In the genomic region with DNA sequence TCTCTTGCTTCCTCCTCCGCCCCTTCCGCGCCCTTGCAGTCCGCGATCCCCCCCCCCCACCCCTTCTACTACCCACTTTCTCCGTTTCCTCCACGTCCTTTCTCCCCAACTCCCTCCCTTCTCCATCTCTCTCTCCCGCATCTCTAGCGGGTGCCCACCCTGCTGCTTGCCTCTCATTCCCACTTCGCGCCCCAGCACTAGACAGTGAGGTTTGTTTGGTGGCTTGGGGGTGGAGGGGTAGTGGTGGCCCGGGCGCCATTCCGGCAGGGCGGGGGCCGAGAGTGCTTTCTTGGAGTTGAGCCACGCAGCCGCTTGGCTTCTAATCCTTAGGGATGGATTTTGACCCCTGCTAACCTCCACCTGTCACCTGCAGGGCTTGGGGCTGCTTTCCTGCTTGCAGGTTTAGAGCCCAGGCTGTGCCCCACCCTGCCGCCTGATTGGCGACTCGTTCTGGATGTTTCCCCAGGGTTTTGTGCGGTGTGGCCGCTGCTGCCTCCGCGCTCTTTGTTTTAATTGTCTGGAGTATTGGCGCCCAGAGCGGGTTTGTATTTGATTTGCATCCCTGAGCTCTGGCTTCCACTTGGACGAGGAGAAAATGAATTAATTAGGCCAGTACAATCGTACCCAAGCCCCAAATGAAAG, we compare ENCODE assay signal across 7 mouse cellular contexts. TPM values are rescaled to one million over a fixed set of nuclear protein-coding genes. Genes with fewer than 3 reads are reported as not detected.
DNase-seq lines count a peak whose midpoint lies in the region; ATAC-seq and TF ChIP-seq lines count a peak whose summit lies in the region.

A gene (minus strand): TSS at position 217 of the 642 bp plus-strand sequence.

- peak within 1 kb of the TSS; percentile 100 for H3K4me2 ChIP-seq in embryonic facial prominence, embryonic 12.5 days (replicated peaks)

- TF ChIP-seq POLR2A in ES-Bruce4 (IDR thresholded peaks at IDR 0.05; ENCODE audit: insufficient read depth, low read length), result no peak

- DNase-seq in R1 (ENCODE audit: low read depth, low spot score), result peak; percentile 60
- peak; percentile 14 to 16 for DNase-seq in heart, postnatal 36 days
- DNase-seq in layer of hippocampus, postnatal 10 days (ENCODE audit: low spot score in 2 of 2), result peak; percentile 43 to 61
- peak; percentile 16 for DNase-seq in lung, postnatal 14 days
- peak; percentile 71 for DNase-seq in testis, postnatal 10 days (ENCODE audit: low spot score)

- H3K4me3 ChIP-seq in ES-Bruce4 (ENCODE audit: low read depth, low read length), result peak within 1 kb of the TSS; percentile 70
- peak within 1 kb of the TSS; percentile 64 for H3K4me3 ChIP-seq in embryonic facial prominence, embryonic 12.5 days

- peaks cover 17% of the 10 kb centered on the region for H3K27me3 ChIP-seq in ES-Bruce4 (ENCODE audit: control insufficient read depth, insufficient read depth, low read length, poor library complexity, severe bottlenecking)
- peaks cover 50% of the 10 kb centered on the region for H3K27me3 ChIP-seq in embryonic facial prominence, embryonic 12.5 days

- H3K4me1 ChIP-seq in ES-Bruce4 (ENCODE audit: control insufficient read depth, insufficient read depth, low read length), result no peaks in the 10 kb centered on the region
- H3K4me1 ChIP-seq in embryonic facial prominence, embryonic 12.5 days, result peaks cover 8% of the 10 kb centered on the region; the same call in 1 of the 2 replicates

- no peak within 1 kb of the TSS for H3K27ac ChIP-seq in ES-Bruce4 (ENCODE audit: insufficient read depth, low read length)
- H3K27ac ChIP-seq in embryonic facial prominence, embryonic 12.5 days, result no peak within 1 kb of the TSS

- H3K9ac ChIP-seq in ES-Bruce4 (ENCODE audit: low read depth, poor library complexity, severe bottlenecking), result peak within 1 kb of the TSS; percentile 76
- peak within 1 kb of the TSS; percentile 70 for H3K9ac ChIP-seq in embryonic facial prominence, embryonic 12.5 days

- H3K9me3 ChIP-seq in ES-Bruce4 (replicated peaks; ENCODE audit: control insufficient read depth, insufficient read depth, low read length, poor library complexity, severe bottlenecking), result no peaks in the 10 kb centered on the region
- no peaks in the 10 kb centered on the region for H3K9me3 ChIP-seq in embryonic facial prominence, embryonic 12.5 days

- no peaks in the 10 kb centered on the region for H3K36me3 ChIP-seq in ES-Bruce4 (ENCODE audit: control insufficient read depth, insufficient read depth, low read length, poor library complexity, severe bottlenecking)
- no peaks in the 10 kb centered on the region for H3K36me3 ChIP-seq in embryonic facial prominence, embryonic 12.5 days

- 1% methylated on average over 22 of the region's 29 CpGs for WGBS in embryonic facial prominence, embryonic 12.5 days

- intact Hi-C loops in heart, postnatal 36 days (cut with DNase I), result no loop called here

- no peak for ATAC-seq in embryonic facial prominence, embryonic 12.5 days (ENCODE audit: insufficient number of reproducible peaks, insufficient read depth, low FRiP score, low TSS enrichment)

- TF ChIP-seq CTCF in ES-Bruce4 (IDR thresholded peaks at IDR 0.05; ENCODE audit: low read depth, low read length), result no peak

- peak; percentile 57; the same call in 1 of the 2 replicates for TF ChIP-seq EP300 in ES-Bruce4 (IDR thresholded peaks at IDR 0.05; ENCODE audit: insufficient read depth, low read depth, low read length)

RNA-seq across cellular contexts. Expression of the gene that starts here (rescaled TPM):
- 6.1 and 6.2 TPM in 2 replicates for polyA plus RNA-seq in ES-Bruce4 (2011; ENCODE audit: insufficient read depth, insufficient read length, low read depth, missing spikeins)
- 2.8 and 3.0 TPM in 2 replicates for polyA plus RNA-seq in embryonic facial prominence, embryonic 12.5 days (2016; fragmentation: Nextera tagmentation; extraction: Ambion mirVana)
- 1 to 10 TPM; 1.3 to 2.8 TPM for total RNA-seq in heart, postnatal 36 days (2021)
- 10 to 100 TPM; 43.1 to 47.0 TPM for total RNA-seq in layer of hippocampus, postnatal 10 days (2021)

Comparison
In these comparisons a context has a peak if more than half of its experiments do, and no peak if none do; other contexts are left out.
1. RNA of the gene that starts here (total RNA-seq): 43.1 to 47.0 TPM in layer of hippocampus, postnatal 10 days; 1.3 to 2.8 TPM in heart, postnatal 36 days; every median in the first group is over 10 times any median in the second.
2. DNase-seq: peak in every context shown above with its lines; median percentile 71 in testis, postnatal 10 days; 60 in R1; 52 in layer of hippocampus, postnatal 10 days; 16 in lung, postnatal 14 days; 15 in heart, postnatal 36 days.